ENCODE assay signal across 8 mouse cellular contexts in genomic region chr12:53253461-53254159, GRCm38 (mm10). TPM values are rescaled to one million over a fixed set of nuclear protein-coding genes. Genes with fewer than 3 reads are reported as not detected.
DNase-seq lines count a peak whose midpoint lies in the region; ATAC-seq and TF ChIP-seq lines count a peak whose summit lies in the region.

No protein-coding gene starts in this region.

- no peak for TF ChIP-seq POLR2A in olfactory bulb, adult 2 months (IDR thresholded peaks at IDR 0.05; ENCODE audit: insufficient read depth, low read depth, low read length)

- H3K27ac ChIP-seq in embryonic facial prominence, embryonic 13.5 days = peak overlapping the region; percentile 90; the same call in 1 of the 2 replicates
- peak overlapping the region; percentile 98 for H3K27ac ChIP-seq in hindbrain, embryonic 14.5 days
- H3K27ac ChIP-seq in limb, embryonic 13.5 days = peak overlapping the region; percentile 98
- 0 out of 2 replicates have a peak overlapping the region, but pooled peaks have one; percentile 2 for H3K27ac ChIP-seq in olfactory bulb, adult 2 months (ENCODE audit: insufficient read depth, low read depth, low read length)

- DNase-seq in adrenal gland, adult 18-20 months (ENCODE audit: low spot score in 2 of 2) = peak; percentile 29 to 38
- DNase-seq in adrenal gland, adult 8-10 months = no peak
- DNase-seq in Muller cell, postnatal 12 days (ENCODE audit: inconsistent ontology term) = peak; percentile 90
- peak; percentile 64 for DNase-seq in hindbrain, embryonic 14.5 days (ENCODE audit: low spot score)
- DNase-seq in spleen, postnatal 10 days (ENCODE audit: low spot score in 2 of 2) = no peak

- peaks cover 16% of the 10 kb centered on the region for H3K4me1 ChIP-seq in embryonic facial prominence, embryonic 13.5 days
- peaks cover 21% of the 10 kb centered on the region for H3K4me1 ChIP-seq in hindbrain, embryonic 14.5 days (replicated peaks; ENCODE audit: control insufficient read depth, insufficient read depth, low read length)
- peaks cover 32% of the 10 kb centered on the region for H3K4me1 ChIP-seq in limb, embryonic 13.5 days
- H3K4me1 ChIP-seq in olfactory bulb, adult 2 months (ENCODE audit: control insufficient read depth, insufficient read depth, low read length) = peaks cover 9% of the 10 kb centered on the region

- WGBS in embryonic facial prominence, embryonic 13.5 days = under 1% methylated on average over 30 of the region's 32 CpGs
- under 1% methylated on average over 26 of the region's 32 CpGs for WGBS in hindbrain, embryonic 14.5 days
- under 1% methylated on average over 27 of the region's 32 CpGs for WGBS in limb, embryonic 13.5 days
- WGBS in olfactory bulb, adult 2 months = 1% methylated on average over 30 of the region's 32 CpGs

- no peak for TF ChIP-seq CTCF in olfactory bulb, adult 2 months (IDR thresholded peaks at IDR 0.05; ENCODE audit: insufficient read depth, low read depth, low read length)

- peak overlapping the region; percentile 90 for H3K9ac ChIP-seq in embryonic facial prominence, embryonic 13.5 days
- peak overlapping the region; percentile 97 for H3K9ac ChIP-seq in hindbrain, embryonic 14.5 days
- peak overlapping the region; percentile 96 for H3K9ac ChIP-seq in limb, embryonic 13.5 days

- peaks cover 54% of the 10 kb centered on the region for H3K27me3 ChIP-seq in embryonic facial prominence, embryonic 13.5 days
- H3K27me3 ChIP-seq in hindbrain, embryonic 14.5 days (ENCODE audit: control insufficient read depth, insufficient read depth, low read length) = 0 out of 2 replicates have a peak, but pooled peaks cover 5% of the 10 kb centered on the region
- peaks cover 28% of the 10 kb centered on the region for H3K27me3 ChIP-seq in limb, embryonic 13.5 days

- peak; percentile 56; the same call in 1 of the 2 replicates for ATAC-seq in embryonic facial prominence, embryonic 13.5 days (ENCODE audit: insufficient number of reproducible peaks, insufficient read depth, low FRiP score, low TSS enrichment, low read depth)
- peak; percentile 38; the same call in 1 of the 2 replicates for ATAC-seq in hindbrain, embryonic 14.5 days (ENCODE audit: low FRiP score)
- ATAC-seq in limb, embryonic 13.5 days (ENCODE audit: low FRiP score, low read depth) = peak; percentile 48

- H3K4me3 ChIP-seq in embryonic facial prominence, embryonic 13.5 days = peak overlapping the region; percentile 74
- peak overlapping the region; percentile 89 for H3K4me3 ChIP-seq in hindbrain, embryonic 14.5 days (replicated peaks; ENCODE audit: low read length)
- H3K4me3 ChIP-seq in limb, embryonic 13.5 days = peak overlapping the region; percentile 77
- H3K4me3 ChIP-seq in olfactory bulb, adult 2 months (ENCODE audit: insufficient read depth, low read depth, low read length) = peak overlapping the region; percentile 63; the same call in 1 of the 2 replicates

- no peaks in the 10 kb centered on the region for H3K9me3 ChIP-seq in embryonic facial prominence, embryonic 13.5 days
- H3K9me3 ChIP-seq in hindbrain, embryonic 14.5 days (ENCODE audit: control insufficient read depth, low read length) = no peaks in the 10 kb centered on the region
- H3K9me3 ChIP-seq in limb, embryonic 13.5 days = no peaks in the 10 kb centered on the region

- H3K4me2 ChIP-seq in embryonic facial prominence, embryonic 13.5 days = peak overlapping the region; percentile 86
- peak overlapping the region; percentile 85 for H3K4me2 ChIP-seq in hindbrain, embryonic 14.5 days (replicated peaks)
- peak overlapping the region; percentile 71 for H3K4me2 ChIP-seq in limb, embryonic 13.5 days (replicated peaks)

- no peaks in the 10 kb centered on the region for H3K36me3 ChIP-seq in embryonic facial prominence, embryonic 13.5 days
- no peaks in the 10 kb centered on the region for H3K36me3 ChIP-seq in hindbrain, embryonic 14.5 days (replicated peaks; ENCODE audit: control insufficient read depth, insufficient read depth)
- no peaks in the 10 kb centered on the region for H3K36me3 ChIP-seq in limb, embryonic 13.5 days

RNA-seq across cellular contexts. Expression of gene Npas3, which starts 5.1 kb away (rescaled TPM):
- 1 to 10 TPM; 1.1 to 2.1 TPM for total RNA-seq in adrenal gland, adult 18-20 months (2021)
- 1 to 10 TPM; 1.9 to 4.7 (median 2.8) TPM for total RNA-seq in adrenal gland, adult 8-10 months (2022)
- polyA plus RNA-seq in embryonic facial prominence, embryonic 13.5 days (2015; fragmentation: Nextera tagmentation; extraction: Ambion mirVana) = 4.3 and 6.2 TPM in 2 replicates
- 25.9 and 31.5 TPM in 2 replicates for polyA plus RNA-seq in hindbrain, embryonic 14.5 days (2014; fragmentation: Nextera tagmentation; extraction: Ambion mirVana)
- polyA plus RNA-seq in limb, embryonic 13.5 days (2015; fragmentation: Nextera tagmentation; extraction: Ambion mirVana) = 7.8 and 8.6 TPM in 2 replicates
- not detected in 2 replicates for polyA plus RNA-seq in olfactory bulb, adult 2 months (2012; ENCODE audit: insufficient read depth, insufficient read length, low replicate concordance, missing spikeins)

Comparison
In these comparisons a context has a peak if more than half of its experiments do, and no peak if none do; other contexts are left out.
1. DNase-seq: peak in adrenal gland, adult 18-20 months (2 of 2), Muller cell, postnatal 12 days (single experiment) and hindbrain, embryonic 14.5 days (single experiment); none in adrenal gland, adult 8-10 months (single experiment) and spleen, postnatal 10 days (0 of 2).
2. H3K27ac ChIP-seq: peak in every context shown above with its lines; median percentile 98 in hindbrain, embryonic 14.5 days; 98 in limb, embryonic 13.5 days; 90 in embryonic facial prominence, embryonic 13.5 days; 2 in olfactory bulb, adult 2 months.
3. Peak in every context shown above with its lines, with median percentiles within 50 percentile points of each other: ATAC-seq, H3K4me2 ChIP-seq, H3K4me3 ChIP-seq and H3K9ac ChIP-seq.